Mouse (Mus musculus): ENCODE results near the gene Zic1. TPM values are rescaled to one million over a fixed set of nuclear protein-coding genes. Genes with fewer than 3 reads are reported as not detected.

Zic1 gene
- polyA plus RNA-seq, 1 experiment from 2014 or later: not detected

DNA sequence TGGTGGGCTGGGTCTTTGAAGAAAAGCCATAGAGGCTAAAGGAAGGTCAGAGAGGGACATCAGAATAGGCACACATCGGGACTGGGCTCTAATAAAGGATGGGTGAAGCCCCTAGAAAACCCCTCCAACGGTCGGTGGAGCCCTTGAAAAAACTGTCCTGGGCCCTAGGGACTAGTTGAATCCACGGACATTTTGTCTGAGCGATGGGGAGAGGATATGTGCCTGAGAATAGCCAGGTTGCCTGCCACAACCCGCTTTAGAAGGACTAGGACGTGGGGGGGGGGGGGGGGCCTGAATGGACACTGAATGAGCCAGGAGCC, 10.4 kb downstream of the Zic1 start:
- no peak for DNase-seq (ENCODE audit: low spot score)

DNA sequence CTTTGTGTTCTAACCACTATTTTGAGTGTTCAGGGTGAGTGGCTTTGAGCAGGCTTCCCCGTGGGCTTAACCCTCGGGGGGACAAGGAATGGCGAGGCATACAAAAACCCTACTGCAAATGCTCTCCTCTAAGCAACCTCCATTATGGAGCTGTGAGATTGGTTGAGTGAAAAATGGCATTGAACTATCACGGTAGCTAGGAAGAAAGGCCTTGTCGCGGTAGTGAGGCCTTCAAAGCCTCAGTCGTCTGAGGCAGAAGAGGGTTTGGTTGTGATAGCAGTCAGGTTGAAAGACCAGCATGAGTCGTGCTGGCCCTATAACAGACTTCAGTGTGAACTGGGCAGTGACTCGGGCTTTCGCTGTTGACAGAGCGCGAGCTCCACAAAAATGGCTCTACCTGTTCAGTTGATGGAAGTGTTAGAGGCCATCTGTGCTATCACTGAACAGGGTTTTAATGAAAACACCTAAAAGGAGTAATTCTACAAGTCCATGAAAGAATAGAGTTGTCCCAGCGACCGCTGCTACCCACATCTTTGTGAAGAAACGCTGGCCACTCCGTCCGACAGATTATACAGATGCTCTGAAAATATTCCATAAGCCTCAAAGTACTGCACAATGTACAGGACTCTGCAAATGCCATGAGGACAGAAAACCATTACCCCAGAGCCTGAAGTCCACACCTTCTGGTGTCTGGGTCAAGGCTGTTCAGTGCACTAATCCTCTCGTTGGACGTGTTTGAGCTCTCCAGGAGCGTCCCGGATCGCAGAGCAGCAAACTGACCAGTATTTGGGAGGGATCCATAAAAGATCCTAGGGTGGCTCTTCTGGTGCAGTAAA, 11.0 kb downstream of the Zic1 start:
- no peak for DNase-seq (ENCODE audit: low spot score)

DNA sequence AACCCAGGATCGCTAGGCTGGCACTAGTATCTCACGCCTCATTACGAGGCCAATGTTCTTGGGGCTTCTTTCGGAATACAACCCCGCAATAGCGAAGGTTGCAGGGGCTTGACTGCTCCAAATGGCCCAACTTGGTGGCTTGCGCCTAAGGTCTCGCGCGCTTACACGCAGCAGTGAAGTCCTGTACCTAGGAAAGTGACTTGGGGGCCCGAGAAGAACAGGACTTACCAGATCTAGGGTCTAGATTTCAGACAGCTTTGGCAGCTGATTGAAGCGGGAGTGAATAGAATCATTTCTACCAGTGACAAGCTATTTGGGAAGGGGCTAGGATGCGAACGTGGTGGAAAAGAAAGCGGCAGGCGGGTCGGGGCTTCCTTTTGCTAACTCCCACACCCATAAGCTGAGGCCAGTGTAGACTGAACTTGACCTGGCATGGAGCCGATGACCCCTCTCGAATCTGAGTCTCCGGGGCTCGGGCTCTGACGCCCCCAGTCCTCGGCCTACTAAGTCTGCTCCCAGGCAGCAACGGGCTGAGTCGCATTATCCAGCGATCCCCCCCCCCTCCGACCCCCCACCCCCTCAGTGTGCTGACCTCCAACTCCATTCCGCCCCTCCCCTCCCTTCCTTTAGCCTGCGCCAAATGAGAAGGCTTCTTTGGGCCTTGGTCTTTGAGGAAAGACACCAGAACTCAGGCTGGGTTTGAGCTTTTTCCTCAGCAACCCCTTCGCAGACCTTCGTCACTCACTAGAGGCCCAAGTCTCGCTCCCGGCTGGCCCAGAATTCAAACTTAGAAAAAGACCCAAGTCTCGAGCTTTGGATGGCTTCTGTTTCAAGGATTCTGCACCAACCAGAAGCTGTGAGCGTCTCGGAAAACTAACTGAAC, 11.8 kb downstream of the Zic1 start:
- no peak for DNase-seq (ENCODE audit: low spot score)

DNA sequence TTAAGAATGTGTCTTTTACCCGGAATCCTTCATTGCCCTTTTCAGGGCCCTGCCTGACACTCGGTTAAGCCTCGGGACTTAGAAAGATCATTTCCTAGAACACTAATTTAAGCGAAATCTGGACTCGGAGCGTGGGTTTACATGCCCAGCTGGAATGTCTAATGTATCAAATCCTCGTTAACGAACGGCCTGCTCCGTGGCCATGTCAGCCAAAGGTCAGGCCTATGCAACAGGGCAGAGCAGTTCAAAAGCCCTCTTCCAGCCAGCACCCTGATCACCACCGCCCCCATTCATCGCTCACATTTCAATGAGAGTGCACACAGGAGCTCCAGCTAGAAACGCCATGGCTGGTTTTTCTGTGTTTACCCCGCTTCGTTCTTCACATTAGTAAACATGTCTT, 12.8 kb downstream of the Zic1 start:
- no peak for DNase-seq (ENCODE audit: low spot score)

DNA sequence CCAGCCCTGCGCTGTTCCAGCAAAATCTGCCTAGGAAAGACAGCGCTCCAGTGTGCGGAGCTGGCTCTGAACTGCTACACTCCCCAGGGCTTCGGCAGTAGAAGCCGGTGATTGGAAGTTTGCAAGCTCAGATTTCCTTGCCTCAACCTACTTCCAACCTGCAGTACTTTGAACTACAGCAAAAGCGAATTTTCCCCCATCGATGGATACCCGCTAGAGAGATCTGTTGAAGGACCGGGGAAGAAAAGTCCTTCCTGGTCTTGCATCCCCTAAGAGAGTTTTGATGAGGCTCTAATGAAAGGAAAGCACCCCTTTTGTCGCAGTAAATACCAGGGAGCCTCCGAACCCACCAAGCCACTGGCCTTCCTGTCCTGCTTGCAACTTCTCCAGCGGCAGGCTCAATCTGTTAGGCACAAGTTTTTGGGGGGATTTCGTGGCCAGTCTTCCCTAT, 13.6 kb downstream of the Zic1 start:
- no peak for DNase-seq (ENCODE audit: low spot score)

DNA sequence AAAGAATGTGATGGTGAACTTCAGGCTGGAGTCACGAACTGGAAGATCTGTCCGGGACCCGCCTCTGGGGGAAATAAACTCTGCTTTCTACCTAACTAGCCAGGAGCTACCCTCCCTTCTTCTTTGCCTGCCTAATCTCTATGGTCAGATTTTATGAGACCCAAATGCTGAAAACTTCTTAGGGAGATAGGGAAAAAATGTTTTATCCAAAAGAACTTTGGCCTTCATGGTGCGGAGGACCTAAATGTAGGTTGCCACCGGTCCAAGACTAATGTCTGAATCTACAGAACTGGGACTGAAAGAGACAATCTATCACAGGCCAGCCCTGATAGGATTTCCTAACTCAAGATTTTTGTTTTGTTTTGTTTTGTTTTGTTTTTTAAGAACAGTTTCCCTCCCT, 14.2 kb downstream of the Zic1 start:
- DNase-seq (ENCODE audit: low spot score): no peak

DNA sequence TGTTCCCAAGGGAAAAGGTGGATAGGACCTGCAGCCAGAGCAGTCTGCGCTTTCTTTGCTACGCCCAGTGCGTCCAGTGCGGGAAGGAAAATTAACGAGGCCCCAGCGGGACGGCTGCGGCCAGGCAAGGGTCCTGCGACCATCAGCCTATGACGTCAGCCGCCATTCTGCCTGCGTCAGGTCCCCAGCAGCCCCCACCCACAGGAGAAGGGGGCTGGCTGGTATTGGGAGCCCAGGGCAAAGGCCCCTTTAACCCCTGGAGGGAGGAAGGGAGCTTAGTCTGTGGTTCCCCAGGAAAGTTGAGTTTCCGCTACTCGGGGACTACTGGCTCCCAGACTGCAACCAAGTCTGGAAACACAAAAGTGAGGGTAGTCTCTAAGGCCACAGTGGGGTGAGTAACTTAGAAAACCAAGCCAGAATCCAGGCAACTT, 14.7 kb downstream of the Zic1 start:
- DNase-seq (ENCODE audit: low spot score): no peak

DNA sequence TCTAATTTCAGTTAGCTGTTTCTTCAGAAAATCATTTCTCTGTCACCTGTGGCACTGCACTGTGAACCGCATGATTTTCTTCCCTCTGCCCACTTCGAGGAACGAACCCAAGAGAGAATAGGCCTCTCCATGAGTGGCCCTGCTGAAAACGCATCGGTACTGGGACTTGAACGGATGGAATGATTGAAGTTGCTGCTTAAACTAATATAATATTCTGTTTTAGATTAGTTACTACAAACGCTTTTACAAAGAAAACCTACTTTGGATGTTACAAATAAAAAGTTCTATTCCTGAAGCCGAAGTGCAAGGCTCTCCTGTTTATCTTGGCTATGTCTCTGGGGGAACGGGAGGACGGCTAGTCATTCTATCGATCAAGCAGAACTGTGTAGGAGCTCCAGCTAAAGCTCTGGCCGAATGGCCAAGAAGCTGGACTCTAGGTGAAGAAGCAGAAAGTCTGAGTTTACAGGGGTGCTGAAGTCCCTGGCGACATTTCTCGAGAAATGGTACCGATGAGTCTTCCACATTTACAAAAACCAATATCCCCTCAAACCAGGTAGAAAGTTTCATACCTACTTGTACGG, 15.3 kb downstream of the Zic1 start:
- no peak for DNase-seq (ENCODE audit: low spot score)

DNA sequence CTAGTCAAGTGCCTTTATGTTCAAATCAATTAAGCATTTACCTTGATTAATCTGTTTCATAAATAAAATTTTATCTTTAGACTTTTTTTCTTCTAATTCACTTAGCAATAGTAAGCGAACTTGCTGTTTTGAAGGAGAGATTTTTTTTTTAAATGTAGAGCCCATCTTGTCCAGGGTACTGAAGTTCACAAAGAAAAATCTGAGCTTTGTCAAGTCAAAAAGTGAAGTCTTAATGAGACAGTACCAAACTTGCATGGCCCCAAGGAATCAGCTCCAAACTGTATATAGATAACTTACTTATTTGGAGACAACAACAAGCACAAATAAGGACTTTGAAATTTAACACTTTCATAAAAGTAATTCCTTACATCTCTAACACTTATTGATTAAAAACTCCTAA, 16.9 kb downstream of the Zic1 start:
- DNase-seq (ENCODE audit: low spot score): no peak

DNA sequence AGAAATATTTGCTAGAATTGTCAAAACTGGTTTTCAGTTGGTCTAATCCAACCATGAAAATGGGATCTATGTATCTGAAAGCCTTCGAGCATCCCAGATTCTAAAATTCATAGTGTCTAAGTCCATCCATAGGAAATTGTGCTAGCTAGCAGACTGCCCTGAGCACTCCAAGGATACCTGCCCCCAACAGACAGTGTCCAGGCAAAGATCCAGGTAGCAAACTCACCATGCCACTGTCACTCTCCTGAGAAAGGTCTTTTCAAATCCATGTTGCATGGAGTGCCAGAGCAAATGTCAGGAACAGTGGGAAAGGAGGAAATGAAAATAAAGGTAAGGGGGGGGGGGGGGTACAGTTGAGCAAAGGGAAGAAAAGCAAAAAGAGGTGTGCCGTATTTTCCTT, 18.0 kb downstream of the Zic1 start:
- no peak for DNase-seq (ENCODE audit: low spot score)

Other genes starting within 250 kb of the Zic1 start
- gene Zic4, start 3.4 kb downstream of the Zic1 start, polyA plus RNA-seq (2015; fragmentation: Nextera tagmentation; extraction: Ambion mirVana): not detected in 2 replicates

All from thymus, postnatal 0 days (tissue).